ENCODE assay signal across 8 mouse cellular contexts in genomic region chr2:164563339-164564038, GRCm38 (mm10). TPM values are rescaled to one million over a fixed set of nuclear protein-coding genes. Genes with fewer than 3 reads are reported as not detected.
A peak's percentile ranks its signal among the peaks of the same experiment; 100 is the strongest.
DNase-seq lines count a peak whose midpoint lies in the region; ATAC-seq and TF ChIP-seq lines count a peak whose summit lies in the region.

No protein-coding gene starts in this region.

- no peaks in the 10 kb centered on the region for H3K9me3 ChIP-seq in forebrain, embryonic 14.5 days (replicated peaks; ENCODE audit: control insufficient read depth, low read length)
- H3K9me3 ChIP-seq in intestine, embryonic 15.5 days, result no peaks in the 10 kb centered on the region
- no peaks in the 10 kb centered on the region for H3K9me3 ChIP-seq in limb, embryonic 14.5 days (ENCODE audit: control insufficient read depth, low read length)
- H3K9me3 ChIP-seq in midbrain, embryonic 15.5 days, result no peaks in the 10 kb centered on the region

- WGBS in forebrain, embryonic 14.5 days, result under 1% methylated on average over 32 of the region's 32 CpGs
- WGBS in intestine, embryonic 15.5 days, result 1% methylated on average over 32 of the region's 32 CpGs
- WGBS in limb, embryonic 14.5 days, result 1% methylated on average over 32 of the region's 32 CpGs
- under 1% methylated on average over 32 of the region's 32 CpGs for WGBS in midbrain, embryonic 15.5 days

- peak; percentile 66 for ATAC-seq in forebrain, embryonic 14.5 days
- ATAC-seq in intestine, embryonic 15.5 days, result peak; percentile 75
- peak; percentile 70 for ATAC-seq in limb, embryonic 14.5 days (ENCODE audit: low FRiP score, low read depth)
- ATAC-seq in midbrain, embryonic 15.5 days (replicated peaks), result peak; percentile 54; the same call in 1 of the 2 replicates

- TF ChIP-seq POLR2A in limb, embryonic 14.5 days (IDR thresholded peaks at IDR 0.05; ENCODE audit: borderline replicate concordance, extremely low read depth, insufficient read depth, insufficient read length), result peak; percentile 11; the same call in 1 of the 2 replicates

- peak overlapping the region; percentile 63 for H3K9ac ChIP-seq in forebrain, embryonic 14.5 days (ENCODE audit: low read length)
- peak overlapping the region; percentile 66 for H3K9ac ChIP-seq in intestine, embryonic 15.5 days
- peak overlapping the region; percentile 74 for H3K9ac ChIP-seq in limb, embryonic 14.5 days (ENCODE audit: low read depth, low read length, severe bottlenecking)
- peak overlapping the region; percentile 53 for H3K9ac ChIP-seq in midbrain, embryonic 15.5 days

- peak overlapping the region; percentile 47 for H3K4me3 ChIP-seq in layer of hippocampus, adult 2 months
- H3K4me3 ChIP-seq in forebrain, embryonic 14.5 days (ENCODE audit: low read depth, low read length), result peak overlapping the region; percentile 36
- peak overlapping the region; percentile 45 for H3K4me3 ChIP-seq in intestine, embryonic 15.5 days (replicated peaks)
- peak overlapping the region; percentile 44 for H3K4me3 ChIP-seq in limb, embryonic 14.5 days (replicated peaks; ENCODE audit: low read length)
- peak overlapping the region; percentile 44 for H3K4me3 ChIP-seq in midbrain, embryonic 15.5 days

- peak; percentile 81 for TF ChIP-seq CTCF in layer of hippocampus, adult 2 months (conservative IDR thresholded peaks at IDR 0.05)

- H3K27me3 ChIP-seq in forebrain, embryonic 14.5 days (replicated peaks; ENCODE audit: control insufficient read depth, insufficient read depth, low read length), result peaks cover 3% of the 10 kb centered on the region; the same call in 1 of the 2 replicates
- no peaks in the 10 kb centered on the region for H3K27me3 ChIP-seq in intestine, embryonic 15.5 days (replicated peaks)
- H3K27me3 ChIP-seq in limb, embryonic 14.5 days (ENCODE audit: control insufficient read depth, insufficient read depth, low read length), result no peaks in the 10 kb centered on the region
- H3K27me3 ChIP-seq in midbrain, embryonic 15.5 days (replicated peaks), result peaks cover 17% of the 10 kb centered on the region

- no peaks in the 10 kb centered on the region for H3K4me1 ChIP-seq in forebrain, embryonic 14.5 days (ENCODE audit: control insufficient read depth, insufficient read depth, low read length)
- peaks cover 14% of the 10 kb centered on the region; the same call in 1 of the 2 replicates for H3K4me1 ChIP-seq in intestine, embryonic 15.5 days (replicated peaks)
- peaks cover 9% of the 10 kb centered on the region for H3K4me1 ChIP-seq in limb, embryonic 14.5 days (ENCODE audit: control insufficient read depth, insufficient read depth, low read length)
- peaks cover 19% of the 10 kb centered on the region for H3K4me1 ChIP-seq in midbrain, embryonic 15.5 days

- no peak overlapping the region for H3K27ac ChIP-seq in layer of hippocampus, adult 2 months
- no peak overlapping the region for H3K27ac ChIP-seq in forebrain, embryonic 14.5 days (ENCODE audit: low read depth, low read length)
- no peak overlapping the region for H3K27ac ChIP-seq in intestine, embryonic 15.5 days
- H3K27ac ChIP-seq in limb, embryonic 14.5 days (replicated peaks; ENCODE audit: low read depth, low read length), result peak overlapping the region; percentile 38; the same call in 1 of the 2 replicates
- no peak overlapping the region for H3K27ac ChIP-seq in midbrain, embryonic 15.5 days

- H3K4me2 ChIP-seq in forebrain, embryonic 14.5 days (ENCODE audit: low read length), result peak overlapping the region; percentile 78
- peak overlapping the region; percentile 96 for H3K4me2 ChIP-seq in intestine, embryonic 15.5 days (replicated peaks)
- H3K4me2 ChIP-seq in limb, embryonic 14.5 days (replicated peaks; ENCODE audit: low read depth, low read length, severe bottlenecking), result peak overlapping the region; percentile 96
- peak overlapping the region; percentile 98 for H3K4me2 ChIP-seq in midbrain, embryonic 15.5 days

- H3K36me3 ChIP-seq in forebrain, embryonic 14.5 days (ENCODE audit: control insufficient read depth, insufficient read depth, low read length), result no peaks in the 10 kb centered on the region
- H3K36me3 ChIP-seq in intestine, embryonic 15.5 days, result no peaks in the 10 kb centered on the region
- no peaks in the 10 kb centered on the region for H3K36me3 ChIP-seq in limb, embryonic 14.5 days (ENCODE audit: control insufficient read depth, insufficient read depth, low read length)
- H3K36me3 ChIP-seq in midbrain, embryonic 15.5 days (replicated peaks), result no peaks in the 10 kb centered on the region

- peak; percentile 27 to 49 for DNase-seq in layer of hippocampus, adult 2 months (ENCODE audit: low spot score in 2 of 2)
- no peak for DNase-seq in layer of hippocampus, adult 9-10 months (ENCODE audit: low spot score)
- DNase-seq in adipocyte (ENCODE audit: low spot score), result peak; percentile 9
- DNase-seq in forebrain, embryonic 14.5 days (ENCODE audit: low spot score), result peak; percentile 72
- DNase-seq in limb, embryonic 14.5 days (ENCODE audit: low spot score), result peak; percentile 71
- peak; percentile 54 for DNase-seq in urinary bladder, postnatal 14 days (ENCODE audit: low spot score)

RNA-seq across cellular contexts. Expression of gene Wfdc2, which starts 1.3 kb away (rescaled TPM):
- not detected for total RNA-seq in layer of hippocampus, adult 2 months (2021)
- 5.2 and 5.8 TPM in 2 replicates for polyA plus RNA-seq in forebrain, embryonic 14.5 days (2014; fragmentation: Nextera tagmentation; extraction: Ambion mirVana)
- 53.3 and 57.4 TPM in 2 replicates for polyA plus RNA-seq in intestine, embryonic 15.5 days (2015; fragmentation: Nextera tagmentation; extraction: Ambion mirVana)
- 30.4 and 31.0 TPM in 2 replicates for polyA plus RNA-seq in limb, embryonic 14.5 days (2012; rRNA removed)
- polyA plus RNA-seq in limb, embryonic 14.5 days (2014; fragmentation: Nextera tagmentation; extraction: Ambion mirVana), result 27.3 and 44.0 TPM in 2 replicates
- polyA plus RNA-seq in midbrain, embryonic 15.5 days (2015; fragmentation: Nextera tagmentation; extraction: Ambion mirVana), result 2.6 and 3.2 TPM in 2 replicates

RNA-seq across cellular contexts. Expression of gene Spint3, which starts 9.8 kb away (rescaled TPM):
- total RNA-seq in layer of hippocampus, adult 2 months (2021), result not detected
- polyA plus RNA-seq in forebrain, embryonic 14.5 days (2014; fragmentation: Nextera tagmentation; extraction: Ambion mirVana), result not detected in 2 replicates
- polyA plus RNA-seq in intestine, embryonic 15.5 days (2015; fragmentation: Nextera tagmentation; extraction: Ambion mirVana), result not detected in 2 replicates
- polyA plus RNA-seq in limb, embryonic 14.5 days (2012; rRNA removed), result not detected in 2 replicates
- not detected in 2 replicates for polyA plus RNA-seq in limb, embryonic 14.5 days (2014; fragmentation: Nextera tagmentation; extraction: Ambion mirVana)
- polyA plus RNA-seq in midbrain, embryonic 15.5 days (2015; fragmentation: Nextera tagmentation; extraction: Ambion mirVana), result not detected in 2 replicates

RNA-seq across cellular contexts. Expression of gene Wfdc6a, which starts 21.8 kb away (rescaled TPM):
- not detected for total RNA-seq in layer of hippocampus, adult 2 months (2021)
- not detected in 2 replicates for polyA plus RNA-seq in forebrain, embryonic 14.5 days (2014; fragmentation: Nextera tagmentation; extraction: Ambion mirVana)
- polyA plus RNA-seq in intestine, embryonic 15.5 days (2015; fragmentation: Nextera tagmentation; extraction: Ambion mirVana), result 0.85 and 1.7 TPM in 2 replicates
- polyA plus RNA-seq in limb, embryonic 14.5 days (2012; rRNA removed), result 0.37 and 0.55 TPM in 2 replicates
- polyA plus RNA-seq in limb, embryonic 14.5 days (2014; fragmentation: Nextera tagmentation; extraction: Ambion mirVana), result 0.25 and 0.53 TPM in 2 replicates
- not detected in 2 replicates for polyA plus RNA-seq in midbrain, embryonic 15.5 days (2015; fragmentation: Nextera tagmentation; extraction: Ambion mirVana)

RNA-seq across cellular contexts. Expression of gene Eppin, which starts 29.9 kb away (rescaled TPM):
- not detected for total RNA-seq in layer of hippocampus, adult 2 months (2021)
- polyA plus RNA-seq in forebrain, embryonic 14.5 days (2014; fragmentation: Nextera tagmentation; extraction: Ambion mirVana), result not detected in 2 replicates
- not detected in 2 replicates for polyA plus RNA-seq in intestine, embryonic 15.5 days (2015; fragmentation: Nextera tagmentation; extraction: Ambion mirVana)
- not detected in 2 replicates for polyA plus RNA-seq in limb, embryonic 14.5 days (2012; rRNA removed)
- polyA plus RNA-seq in limb, embryonic 14.5 days (2014; fragmentation: Nextera tagmentation; extraction: Ambion mirVana), result not detected in 2 replicates
- not detected in 2 replicates for polyA plus RNA-seq in midbrain, embryonic 15.5 days (2015; fragmentation: Nextera tagmentation; extraction: Ambion mirVana)

RNA-seq across cellular contexts. Expression of gene Wfdc6b, which starts 49.8 kb away (rescaled TPM):
- total RNA-seq in layer of hippocampus, adult 2 months (2021), result not detected
- not detected in 2 replicates for polyA plus RNA-seq in forebrain, embryonic 14.5 days (2014; fragmentation: Nextera tagmentation; extraction: Ambion mirVana)
- polyA plus RNA-seq in intestine, embryonic 15.5 days (2015; fragmentation: Nextera tagmentation; extraction: Ambion mirVana), result not detected in 2 replicates
- not detected in 2 replicates for polyA plus RNA-seq in limb, embryonic 14.5 days (2012; rRNA removed)
- polyA plus RNA-seq in limb, embryonic 14.5 days (2014; fragmentation: Nextera tagmentation; extraction: Ambion mirVana), result not detected in 2 replicates
- not detected in 2 replicates for polyA plus RNA-seq in midbrain, embryonic 15.5 days (2015; fragmentation: Nextera tagmentation; extraction: Ambion mirVana)
